Mouse (Mus musculus) T-helper 1 cell (primary cell): ENCODE data around the gene Adcy10.

Experiments used
- in situ Hi-C: fragments of 300-600 bp; cut with MboI, MseI; formaldehyde crosslinking; loops from one replicate; pipeline ENCODE4 v1.15.1; 2025; ENCODE audit warnings: high pct_unique_total_duplicates

The Adcy10 gene

GRCm38 (mm10) chr1:165594699-165595421, 109.9 kb downstream of the Adcy10 start:
- in situ Hi-C loops = no loop called here

GRCm38 (mm10) chr1:165601775-165602280, 116.8 kb downstream of the Adcy10 start:
- in situ Hi-C loops = no loop called here

- in situ Hi-C loops = no loop called here
Observed at GRCm38 (mm10) chr1:165603218-165603617, 118.2 kb downstream of the Adcy10 start.

GRCm38 (mm10) chr1:165604203-165604602, 119.2 kb downstream of the Adcy10 start:
- in situ Hi-C loops = no loop called here

- in situ Hi-C loops = no loop called here
Observed at GRCm38 (mm10) chr1:165605108-165605507, 120.1 kb downstream of the Adcy10 start.

GRCm38 (mm10) chr1:165605774-165606173, 120.8 kb downstream of the Adcy10 start:
- in situ Hi-C loops = no loop called here

GRCm38 (mm10) chr1:165608904-165609303, 123.9 kb downstream of the Adcy10 start:
- in situ Hi-C loops = no loop called here

- in situ Hi-C loops = no loop called here
Observed at GRCm38 (mm10) chr1:165609495-165610320, 124.7 kb downstream of the Adcy10 start.

GRCm38 (mm10) chr1:165610321-165610999, 125.5 kb downstream of the Adcy10 start:
- in situ Hi-C loops = no loop called here

- in situ Hi-C loops = no loop called here
Observed at GRCm38 (mm10) chr1:165612714-165613113, 127.7 kb downstream of the Adcy10 start.

GRCm38 (mm10) chr1:165613926-165614325, 128.9 kb downstream of the Adcy10 start:
- in situ Hi-C loops = no loop called here

- in situ Hi-C loops = no loop called here
Observed at GRCm38 (mm10) chr1:165614793-165615192, 129.8 kb downstream of the Adcy10 start.

GRCm38 (mm10) chr1:165616652-165617051, 131.7 kb downstream of the Adcy10 start:
- in situ Hi-C loops = no loop called here

GRCm38 (mm10) chr1:165617166-165617891, 132.3 kb downstream of the Adcy10 start:
- in situ Hi-C loops = no loop called here

- in situ Hi-C loops = no loop called here
Observed at GRCm38 (mm10) chr1:165618201-165618624, 133.2 kb downstream of the Adcy10 start.

- in situ Hi-C loops = no loop called here
Observed at GRCm38 (mm10) chr1:165625058-165625457, 140.1 kb downstream of the Adcy10 start.

GRCm38 (mm10) chr1:165625896-165626295, 140.9 kb downstream of the Adcy10 start:
- in situ Hi-C loops = no loop called here
